Mouse (Mus musculus): ENCODE measurements around the gene Epgn. TPM values are rescaled to one million over a fixed set of nuclear protein-coding genes. Genes with fewer than 3 reads are reported as not detected.

Gene Epgn
- 0.26 TPM in 1 of 2 replicates, not detected in the other for polyA plus RNA-seq (2014; fragmentation: Nextera tagmentation; extraction: Ambion mirVana)

GRCm38 (mm10) chr5:91027164-91027563 lies at the start of gene Epgn:
Epgn (plus strand) TSS chr5:91027464.
- ATAC-seq (ENCODE audit: insufficient number of reproducible peaks, insufficient read depth, low FRiP score, low read depth) = no peak
- Histone ChIP-seq H3K27ac (replicated peaks in 1 of 2; ENCODE audit: control insufficient read depth in 1 of 2, insufficient read depth in 1 of 2, low read depth in 2 of 2, low read length in 2 of 2) (no peak within 1 kb of the TSS), H3K9ac (ENCODE audit: low read length) (no peak within 1 kb of the TSS), H3K4me3 (ENCODE audit: control insufficient read depth in 1 of 2, insufficient read depth in 1 of 2, low read depth in 1 of 2, low read length in 2 of 2) (no peak within 1 kb of the TSS), H3K27me3 (ENCODE audit: control insufficient read depth, insufficient read depth, low read length) (no peaks in the 10 kb centered on the region), H3K4me2 (ENCODE audit: low read length) (no peak within 1 kb of the TSS), H3K4me1 (ENCODE audit: control insufficient read depth in 2 of 2, insufficient read depth in 2 of 2, low read length in 2 of 2) (no peaks in the 10 kb centered on the region), H3K9me3 (ENCODE audit: control insufficient read depth, low read length) (no peaks in the 10 kb centered on the region), H3K36me3 (ENCODE audit: control insufficient read depth, insufficient read depth, low read length) (no peaks in the 10 kb centered on the region)
- 80% methylated on average over 6 of the region's 6 CpGs for WGBS

GRCm38 (mm10) chr5:90980297-90980696 lies 47.0 kb upstream of the Epgn start:
- Histone ChIP-seq H3K9me3 (ENCODE audit: control insufficient read depth, low read length) (no peaks in the 10 kb centered on the region), H3K27ac (replicated peaks in 1 of 2; ENCODE audit: control insufficient read depth in 1 of 2, insufficient read depth in 1 of 2, low read depth in 2 of 2, low read length in 2 of 2) (no peak overlapping the region), H3K4me2 (ENCODE audit: low read length) (no peak overlapping the region), H3K27me3 (ENCODE audit: control insufficient read depth, insufficient read depth, low read length) (no peaks in the 10 kb centered on the region), H3K9ac (ENCODE audit: low read length) (no peak overlapping the region), H3K36me3 (ENCODE audit: control insufficient read depth, insufficient read depth, low read length) (no peaks in the 10 kb centered on the region), H3K4me3 (ENCODE audit: control insufficient read depth in 1 of 2, insufficient read depth in 1 of 2, low read depth in 1 of 2, low read length in 2 of 2) (no peak overlapping the region), H3K4me1 (ENCODE audit: control insufficient read depth in 2 of 2, insufficient read depth in 2 of 2, low read length in 2 of 2) (no peaks in the 10 kb centered on the region)
- WGBS = 65% methylated on average over 7 of the region's 7 CpGs
- ATAC-seq (ENCODE audit: insufficient number of reproducible peaks, insufficient read depth, low FRiP score, low read depth) = no peak

DNA sequence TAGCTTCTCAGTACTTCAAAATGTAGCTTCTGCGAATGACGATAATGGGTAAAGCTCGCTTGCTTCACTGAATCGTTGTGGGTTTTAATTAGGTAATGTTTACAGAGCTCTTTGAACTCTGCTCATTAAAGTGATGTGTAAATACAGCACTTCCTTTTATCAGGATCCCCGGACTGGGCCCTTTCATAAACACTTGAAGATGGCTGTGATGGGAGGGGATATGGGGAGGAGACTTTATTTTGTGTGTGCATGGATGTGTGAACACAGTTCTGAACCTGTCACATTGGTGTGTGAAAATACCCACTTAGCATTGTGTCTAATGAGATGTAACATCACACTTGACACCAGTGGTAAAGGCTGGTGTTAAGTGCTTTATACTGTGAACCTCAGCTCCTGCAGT lies 39.7 kb upstream of the Epgn start:
- no peak overlapping the region for H3K9ac ChIP-seq (ENCODE audit: low read length)
- no peaks in the 10 kb centered on the region for H3K27me3 ChIP-seq (ENCODE audit: control insufficient read depth, insufficient read depth, low read length)
- no peaks in the 10 kb centered on the region for H3K9me3 ChIP-seq (ENCODE audit: control insufficient read depth, low read length)
- H3K4me3 ChIP-seq (ENCODE audit: control insufficient read depth in 1 of 2, insufficient read depth in 1 of 2, low read depth in 1 of 2, low read length in 2 of 2) = no peak overlapping the region
- no peak overlapping the region for H3K4me2 ChIP-seq (ENCODE audit: low read length)
- 83% methylated on average over 5 of the region's 5 CpGs for WGBS
- H3K36me3 ChIP-seq (ENCODE audit: control insufficient read depth, insufficient read depth, low read length) = no peaks in the 10 kb centered on the region
- H3K4me1 ChIP-seq (ENCODE audit: control insufficient read depth in 2 of 2, insufficient read depth in 2 of 2, low read length in 2 of 2) = no peaks in the 10 kb centered on the region
- no peak overlapping the region for H3K27ac ChIP-seq (replicated peaks in 1 of 2; ENCODE audit: control insufficient read depth in 1 of 2, insufficient read depth in 1 of 2, low read depth in 2 of 2, low read length in 2 of 2)
- no peak for ATAC-seq (ENCODE audit: insufficient number of reproducible peaks, insufficient read depth, low FRiP score, low read depth)

DNA sequence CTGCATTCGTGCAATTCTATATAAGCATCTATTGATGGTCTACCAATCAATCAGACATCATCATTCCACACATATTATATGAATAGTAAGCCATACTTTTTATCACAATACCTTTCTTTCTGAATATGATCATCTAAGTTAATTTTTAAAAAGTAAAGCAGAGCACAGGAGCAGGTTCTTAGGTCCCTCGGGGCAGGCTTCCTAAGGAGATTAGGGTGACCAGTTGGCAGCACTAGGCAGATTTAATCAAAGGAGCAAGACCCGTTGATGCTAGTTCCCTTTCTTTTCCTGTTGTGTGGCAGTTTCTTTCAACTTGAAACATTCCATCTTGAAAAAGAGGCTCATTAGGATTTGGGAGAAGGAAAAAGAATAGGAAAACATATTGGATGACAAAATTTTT lies 39.1 kb upstream of the Epgn start:
- Histone ChIP-seq H3K4me1 (ENCODE audit: control insufficient read depth in 2 of 2, insufficient read depth in 2 of 2, low read length in 2 of 2) (no peaks in the 10 kb centered on the region), H3K27ac (replicated peaks in 1 of 2; ENCODE audit: control insufficient read depth in 1 of 2, insufficient read depth in 1 of 2, low read depth in 2 of 2, low read length in 2 of 2) (no peak overlapping the region), H3K4me2 (ENCODE audit: low read length) (no peak overlapping the region), H3K36me3 (ENCODE audit: control insufficient read depth, insufficient read depth, low read length) (no peaks in the 10 kb centered on the region), H3K27me3 (ENCODE audit: control insufficient read depth, insufficient read depth, low read length) (no peaks in the 10 kb centered on the region), H3K4me3 (ENCODE audit: control insufficient read depth in 1 of 2, insufficient read depth in 1 of 2, low read depth in 1 of 2, low read length in 2 of 2) (no peak overlapping the region), H3K9me3 (ENCODE audit: control insufficient read depth, low read length) (no peaks in the 10 kb centered on the region), H3K9ac (ENCODE audit: low read length) (no peak overlapping the region)
- WGBS = 75% methylated on average over 3 of the region's 3 CpGs
- ATAC-seq (ENCODE audit: insufficient number of reproducible peaks, insufficient read depth, low FRiP score, low read depth) = no peak

GRCm38 (mm10) chr5:90988592-90988991 lies 38.7 kb upstream of the Epgn start:
- 87% methylated on average over 4 of the region's 4 CpGs for WGBS
- H3K36me3 ChIP-seq (ENCODE audit: control insufficient read depth, insufficient read depth, low read length) = no peaks in the 10 kb centered on the region
- H3K9me3 ChIP-seq (ENCODE audit: control insufficient read depth, low read length) = no peaks in the 10 kb centered on the region
- no peaks in the 10 kb centered on the region for H3K4me1 ChIP-seq (ENCODE audit: control insufficient read depth in 2 of 2, insufficient read depth in 2 of 2, low read length in 2 of 2)
- no peak overlapping the region for H3K4me3 ChIP-seq (ENCODE audit: control insufficient read depth in 1 of 2, insufficient read depth in 1 of 2, low read depth in 1 of 2, low read length in 2 of 2)
- no peak overlapping the region for H3K4me2 ChIP-seq (ENCODE audit: low read length)
- H3K9ac ChIP-seq (ENCODE audit: low read length) = no peak overlapping the region
- H3K27ac ChIP-seq (replicated peaks in 1 of 2; ENCODE audit: control insufficient read depth in 1 of 2, insufficient read depth in 1 of 2, low read depth in 2 of 2, low read length in 2 of 2) = no peak overlapping the region
- ATAC-seq (ENCODE audit: insufficient number of reproducible peaks, insufficient read depth, low FRiP score, low read depth) = no peak
- no peaks in the 10 kb centered on the region for H3K27me3 ChIP-seq (ENCODE audit: control insufficient read depth, insufficient read depth, low read length)

- no peaks in the 10 kb centered on the region for H3K36me3 ChIP-seq (ENCODE audit: control insufficient read depth, insufficient read depth, low read length)
- no peaks in the 10 kb centered on the region for H3K9me3 ChIP-seq (ENCODE audit: control insufficient read depth, low read length)
- ATAC-seq (ENCODE audit: insufficient number of reproducible peaks, insufficient read depth, low FRiP score, low read depth) = no peak
- WGBS = 91% methylated on average over 8 of the region's 8 CpGs
- H3K4me3 ChIP-seq (ENCODE audit: control insufficient read depth in 1 of 2, insufficient read depth in 1 of 2, low read depth in 1 of 2, low read length in 2 of 2) = no peak overlapping the region
- no peak overlapping the region for H3K9ac ChIP-seq (ENCODE audit: low read length)
- no peak overlapping the region for H3K4me2 ChIP-seq (ENCODE audit: low read length)
- no peak overlapping the region for H3K27ac ChIP-seq (replicated peaks in 1 of 2; ENCODE audit: control insufficient read depth in 1 of 2, insufficient read depth in 1 of 2, low read depth in 2 of 2, low read length in 2 of 2)
- H3K4me1 ChIP-seq (ENCODE audit: control insufficient read depth in 2 of 2, insufficient read depth in 2 of 2, low read length in 2 of 2) = no peaks in the 10 kb centered on the region
- no peaks in the 10 kb centered on the region for H3K27me3 ChIP-seq (ENCODE audit: control insufficient read depth, insufficient read depth, low read length)
These were observed 27.3 kb upstream of the Epgn start for GRCm38 (mm10) chr5:90999942-91000341.

DNA sequence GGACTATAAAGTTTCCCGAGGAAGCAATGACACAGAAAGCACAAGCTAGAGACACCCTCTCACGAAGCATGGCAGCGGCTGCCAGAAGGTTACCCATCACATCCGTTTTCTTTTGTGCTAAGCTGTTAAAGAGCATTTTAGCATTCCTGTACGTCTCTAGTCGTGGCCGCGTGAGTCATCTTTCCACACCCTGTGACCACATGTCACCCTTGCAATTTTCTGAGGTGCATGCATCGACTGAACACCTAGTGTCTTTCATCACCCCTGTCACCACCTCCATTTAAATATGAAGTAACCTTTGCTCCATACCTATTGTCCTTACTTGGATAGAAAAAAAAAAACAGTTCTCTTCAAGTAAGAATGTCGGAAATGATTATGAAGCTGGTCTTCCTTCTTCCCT lies 12.0 kb upstream of the Epgn start:
- H3K9me3 ChIP-seq (ENCODE audit: control insufficient read depth, low read length) = no peaks in the 10 kb centered on the region
- no peaks in the 10 kb centered on the region for H3K4me1 ChIP-seq (ENCODE audit: control insufficient read depth in 2 of 2, insufficient read depth in 2 of 2, low read length in 2 of 2)
- H3K27me3 ChIP-seq (ENCODE audit: control insufficient read depth, insufficient read depth, low read length) = no peaks in the 10 kb centered on the region
- ATAC-seq (ENCODE audit: insufficient number of reproducible peaks, insufficient read depth, low FRiP score, low read depth) = no peak
- no peaks in the 10 kb centered on the region for H3K36me3 ChIP-seq (ENCODE audit: control insufficient read depth, insufficient read depth, low read length)
- H3K4me2 ChIP-seq (ENCODE audit: low read length) = no peak overlapping the region
- no peak overlapping the region for H3K4me3 ChIP-seq (ENCODE audit: control insufficient read depth in 1 of 2, insufficient read depth in 1 of 2, low read depth in 1 of 2, low read length in 2 of 2)
- no peak overlapping the region for H3K9ac ChIP-seq (ENCODE audit: low read length)
- H3K27ac ChIP-seq (replicated peaks in 1 of 2; ENCODE audit: control insufficient read depth in 1 of 2, insufficient read depth in 1 of 2, low read depth in 2 of 2, low read length in 2 of 2) = no peak overlapping the region
- 44% methylated on average over 10 of the region's 10 CpGs for WGBS

DNA sequence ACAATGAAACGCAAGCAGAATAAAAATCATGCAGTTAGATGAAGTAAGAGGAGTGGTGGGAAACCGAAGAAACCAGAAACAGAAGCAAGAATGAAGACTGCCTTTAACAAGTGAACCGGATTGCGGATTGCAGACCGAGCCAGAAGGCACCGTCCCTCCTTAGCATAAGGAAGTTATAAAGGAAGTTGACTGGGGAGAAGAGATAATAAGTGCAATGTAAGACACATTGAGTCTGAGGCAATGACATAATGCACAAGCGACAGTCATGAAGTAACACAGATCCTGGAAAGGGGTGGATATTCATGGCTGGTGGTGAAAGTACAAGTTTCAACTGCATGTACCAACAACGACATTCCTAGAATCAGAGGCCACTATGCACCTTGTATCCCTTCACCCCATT lies 4.2 kb upstream of the Epgn start:
- Histone ChIP-seq H3K36me3 (ENCODE audit: control insufficient read depth, insufficient read depth, low read length) (no peaks in the 10 kb centered on the region), H3K4me2 (ENCODE audit: low read length) (no peak overlapping the region), H3K9ac (ENCODE audit: low read length) (no peak overlapping the region), H3K27me3 (ENCODE audit: control insufficient read depth, insufficient read depth, low read length) (no peaks in the 10 kb centered on the region), H3K27ac (replicated peaks in 1 of 2; ENCODE audit: control insufficient read depth in 1 of 2, insufficient read depth in 1 of 2, low read depth in 2 of 2, low read length in 2 of 2) (no peak overlapping the region), H3K4me3 (ENCODE audit: control insufficient read depth in 1 of 2, insufficient read depth in 1 of 2, low read depth in 1 of 2, low read length in 2 of 2) (no peak overlapping the region), H3K9me3 (ENCODE audit: control insufficient read depth, low read length) (no peaks in the 10 kb centered on the region), H3K4me1 (ENCODE audit: control insufficient read depth in 2 of 2, insufficient read depth in 2 of 2, low read length in 2 of 2) (no peaks in the 10 kb centered on the region)
- WGBS = 57% methylated on average over 8 of the region's 8 CpGs
- no peak; the same call in 1 of the 2 replicates for ATAC-seq (ENCODE audit: insufficient number of reproducible peaks, insufficient read depth, low FRiP score, low read depth)

Measured in heart, embryonic 14.5 days (tissue).